Comparison of ENCODE assay signal across 8 mouse cellular contexts in genomic region chr7:117090911-117091550, GRCm38 (mm10).
DNase-seq lines count a peak whose midpoint lies in the region; ATAC-seq and TF ChIP-seq lines count a peak whose summit lies in the region.

No protein-coding gene starts in this region.

- no peaks in the 10 kb centered on the region for H3K79me2 ChIP-seq in liver, adult 2 months (ENCODE audit: control insufficient read depth, insufficient read depth, low read length)

- no peaks in the 10 kb centered on the region for H3K4me1 ChIP-seq in liver, adult 2 months (ENCODE audit: control insufficient read depth, insufficient read depth, low read length)
- H3K4me1 ChIP-seq in liver, embryonic 11.5 days (replicated peaks; ENCODE audit: control insufficient read depth, insufficient read depth, low read length): no peaks in the 10 kb centered on the region; the same call in 1 of the 2 replicates
- H3K4me1 ChIP-seq in lung, embryonic 16.5 days (replicated peaks; ENCODE audit: control insufficient read depth, insufficient read depth, low read length): no peaks in the 10 kb centered on the region
- H3K4me1 ChIP-seq in neural tube, embryonic 15.5 days: no peaks in the 10 kb centered on the region
- no peaks in the 10 kb centered on the region for H3K4me1 ChIP-seq in forebrain, embryonic 13.5 days

- no peak for TF ChIP-seq CTCF in liver, adult 2 months (IDR thresholded peaks at IDR 0.05; ENCODE audit: low read depth, low read length)

- no peak overlapping the region for H3K4me3 ChIP-seq in liver, adult 2 months (ENCODE audit: insufficient read depth, low read depth, low read length)
- no peak overlapping the region for H3K4me3 ChIP-seq in liver, embryonic 11.5 days (ENCODE audit: low read depth, low read length)
- H3K4me3 ChIP-seq in lung, embryonic 16.5 days (ENCODE audit: low read length): no peak overlapping the region
- no peak overlapping the region for H3K4me3 ChIP-seq in neural tube, embryonic 15.5 days (replicated peaks)
- H3K4me3 ChIP-seq in forebrain, embryonic 13.5 days: no peak overlapping the region

- DNase-seq in liver, adult 2 months (ENCODE audit: extremely low read depth, low read depth, low spot score): peak; percentile 5
- DNase-seq in liver, embryonic 11.5 days (ENCODE audit: low spot score): no peak
- DNase-seq in adrenal gland, adult (ENCODE audit: inconsistent age in 2 of 2, low spot score in 1 of 2): peak; percentile 84 to 95
- DNase-seq in induced T-regulatory cell, adult 2 months (ENCODE audit: low read depth): peak; percentile 73
- no peak for DNase-seq in layer of hippocampus, postnatal 36 days

- no peaks in the 10 kb centered on the region for H3K36me3 ChIP-seq in liver, adult 2 months (ENCODE audit: control insufficient read depth, insufficient read depth, low read length)
- no peaks in the 10 kb centered on the region for H3K36me3 ChIP-seq in liver, embryonic 11.5 days (ENCODE audit: control insufficient read depth, insufficient read depth, low read length)
- no peaks in the 10 kb centered on the region for H3K36me3 ChIP-seq in lung, embryonic 16.5 days (ENCODE audit: control insufficient read depth, insufficient read depth, low read length)
- H3K36me3 ChIP-seq in neural tube, embryonic 15.5 days: no peaks in the 10 kb centered on the region
- no peaks in the 10 kb centered on the region for H3K36me3 ChIP-seq in forebrain, embryonic 13.5 days (ENCODE audit: poor library complexity, severe bottlenecking)

- H3K9me3 ChIP-seq in liver, embryonic 11.5 days (ENCODE audit: control insufficient read depth, low read length): no peaks in the 10 kb centered on the region
- H3K9me3 ChIP-seq in lung, embryonic 16.5 days (ENCODE audit: control insufficient read depth, low read length): no peaks in the 10 kb centered on the region
- no peaks in the 10 kb centered on the region for H3K9me3 ChIP-seq in neural tube, embryonic 15.5 days (replicated peaks)
- no peaks in the 10 kb centered on the region for H3K9me3 ChIP-seq in forebrain, embryonic 13.5 days (replicated peaks)

- H3K27ac ChIP-seq in liver, adult 2 months (replicated peaks; ENCODE audit: insufficient read depth, low read depth, low read length): no peak overlapping the region
- no peak overlapping the region for H3K27ac ChIP-seq in liver, embryonic 11.5 days (ENCODE audit: low read depth, low read length)
- H3K27ac ChIP-seq in lung, embryonic 16.5 days (ENCODE audit: low read length): peak overlapping the region; percentile 63
- H3K27ac ChIP-seq in neural tube, embryonic 15.5 days (replicated peaks): no peak overlapping the region
- H3K27ac ChIP-seq in forebrain, embryonic 13.5 days: no peak overlapping the region

- H3K9ac ChIP-seq in liver, adult 2 months (ENCODE audit: low read depth, low read length): no peak overlapping the region
- no peak overlapping the region for H3K9ac ChIP-seq in liver, embryonic 11.5 days (ENCODE audit: low read depth, low read length)
- H3K9ac ChIP-seq in lung, embryonic 16.5 days (ENCODE audit: low read length): no peak overlapping the region
- no peak overlapping the region for H3K9ac ChIP-seq in neural tube, embryonic 15.5 days (replicated peaks)
- no peak overlapping the region for H3K9ac ChIP-seq in forebrain, embryonic 13.5 days

- WGBS in liver, adult 2 months: 21% methylated on average over 6 of the region's 6 CpGs
- 45% methylated on average over 6 of the region's 6 CpGs for WGBS in liver, embryonic 11.5 days
- 26% methylated on average over 6 of the region's 6 CpGs for WGBS in lung, embryonic 16.5 days
- WGBS in neural tube, embryonic 15.5 days: 61% methylated on average over 6 of the region's 6 CpGs
- WGBS in forebrain, embryonic 13.5 days: 75% methylated on average over 6 of the region's 6 CpGs

- no peaks in the 10 kb centered on the region for H3K27me3 ChIP-seq in liver, adult 2 months (ENCODE audit: control insufficient read depth, insufficient read depth, low read length)
- no peaks in the 10 kb centered on the region for H3K27me3 ChIP-seq in liver, embryonic 11.5 days (replicated peaks; ENCODE audit: control insufficient read depth, insufficient read depth, low read length)
- H3K27me3 ChIP-seq in lung, embryonic 16.5 days (ENCODE audit: control insufficient read depth, insufficient read depth, low read depth, low read length): no peaks in the 10 kb centered on the region
- no peaks in the 10 kb centered on the region for H3K27me3 ChIP-seq in neural tube, embryonic 15.5 days (replicated peaks)
- H3K27me3 ChIP-seq in forebrain, embryonic 13.5 days: no peaks in the 10 kb centered on the region

- no peak for ATAC-seq in liver, embryonic 11.5 days (replicated peaks; ENCODE audit: low FRiP score)
- ATAC-seq in lung, embryonic 16.5 days (ENCODE audit: low read depth): peak; percentile 45; the same call in 1 of the 2 replicates
- no peak for ATAC-seq in neural tube, embryonic 15.5 days (ENCODE audit: low FRiP score)
- no peak for ATAC-seq in forebrain, embryonic 13.5 days

- no peak overlapping the region for H3K4me2 ChIP-seq in liver, embryonic 11.5 days
- H3K4me2 ChIP-seq in lung, embryonic 16.5 days (ENCODE audit: low read depth, low read length): no peak overlapping the region
- no peak overlapping the region for H3K4me2 ChIP-seq in neural tube, embryonic 15.5 days
- H3K4me2 ChIP-seq in forebrain, embryonic 13.5 days: no peak overlapping the region

- no peak for TF ChIP-seq POLR2A in liver, adult 2 months (IDR thresholded peaks at IDR 0.05; ENCODE audit: extremely low read depth, insufficient read depth, low read length)

Comparison
In these comparisons a context has a peak if more than half of its experiments do, and no peak if none do; other contexts are left out.
1. DNase-seq: peak in liver, adult 2 months (single experiment), adrenal gland, adult (2 of 2) and induced T-regulatory cell, adult 2 months (single experiment); none in liver, embryonic 11.5 days (single experiment) and layer of hippocampus, postnatal 36 days (0 of 2).